Mouse (Mus musculus) urinary bladder, postnatal 10 days (tissue): ENCODE measurements around the gene Rsph3a.
"Not testable (repeated sequence)": the region's sequence is repeated elsewhere in the genome, so short reads cannot be mapped to it uniquely, and the experiment has no call there.

Source experiments
- DNase-seq: peaks from one replicate; pipeline ENCODE4 v3.0.0; 2022; ENCODE audit warnings: low spot score

Gene Rsph3a

DNA sequence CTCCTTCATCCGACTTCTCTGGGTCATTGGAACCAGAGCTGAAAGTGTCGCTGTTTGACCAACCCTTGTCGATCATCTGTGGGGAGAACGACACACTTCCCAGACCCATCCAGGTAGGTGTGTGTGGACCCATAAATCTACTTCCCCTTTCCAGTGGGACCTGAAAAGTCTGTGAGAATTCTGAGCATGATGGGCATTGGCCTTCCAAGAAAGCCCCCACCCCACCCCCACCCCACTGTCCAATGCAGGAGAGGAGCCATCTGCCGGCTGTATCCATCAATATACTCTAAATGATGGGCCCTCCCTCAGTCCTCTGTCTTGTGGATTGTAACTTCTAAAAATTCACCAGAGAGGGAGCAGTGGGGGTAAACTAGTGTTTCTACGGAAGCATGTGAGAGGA, 16.8 kb upstream of the Rsph3a start:
- DNase-seq = no peak

DNA sequence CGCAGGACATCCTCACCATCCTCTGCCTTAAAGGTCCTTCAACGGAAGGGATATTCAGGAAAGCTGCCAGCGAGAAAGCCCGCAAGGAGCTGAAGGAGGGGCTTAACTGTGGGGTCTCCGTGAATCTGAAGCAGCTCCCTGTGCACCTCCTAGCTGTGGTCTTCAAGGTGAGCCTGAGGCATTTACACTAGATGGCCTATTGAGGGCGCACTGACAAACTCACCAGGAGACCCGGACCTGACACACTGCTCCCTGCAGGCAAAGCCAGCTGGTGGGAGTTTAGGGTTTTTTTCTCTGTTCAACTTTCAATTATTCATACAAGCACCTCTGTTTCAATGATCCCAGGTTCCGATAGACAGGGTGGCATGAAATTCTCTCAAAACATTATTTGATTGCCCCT, 16.1 kb upstream of the Rsph3a start:
- DNase-seq = no peak

DNA sequence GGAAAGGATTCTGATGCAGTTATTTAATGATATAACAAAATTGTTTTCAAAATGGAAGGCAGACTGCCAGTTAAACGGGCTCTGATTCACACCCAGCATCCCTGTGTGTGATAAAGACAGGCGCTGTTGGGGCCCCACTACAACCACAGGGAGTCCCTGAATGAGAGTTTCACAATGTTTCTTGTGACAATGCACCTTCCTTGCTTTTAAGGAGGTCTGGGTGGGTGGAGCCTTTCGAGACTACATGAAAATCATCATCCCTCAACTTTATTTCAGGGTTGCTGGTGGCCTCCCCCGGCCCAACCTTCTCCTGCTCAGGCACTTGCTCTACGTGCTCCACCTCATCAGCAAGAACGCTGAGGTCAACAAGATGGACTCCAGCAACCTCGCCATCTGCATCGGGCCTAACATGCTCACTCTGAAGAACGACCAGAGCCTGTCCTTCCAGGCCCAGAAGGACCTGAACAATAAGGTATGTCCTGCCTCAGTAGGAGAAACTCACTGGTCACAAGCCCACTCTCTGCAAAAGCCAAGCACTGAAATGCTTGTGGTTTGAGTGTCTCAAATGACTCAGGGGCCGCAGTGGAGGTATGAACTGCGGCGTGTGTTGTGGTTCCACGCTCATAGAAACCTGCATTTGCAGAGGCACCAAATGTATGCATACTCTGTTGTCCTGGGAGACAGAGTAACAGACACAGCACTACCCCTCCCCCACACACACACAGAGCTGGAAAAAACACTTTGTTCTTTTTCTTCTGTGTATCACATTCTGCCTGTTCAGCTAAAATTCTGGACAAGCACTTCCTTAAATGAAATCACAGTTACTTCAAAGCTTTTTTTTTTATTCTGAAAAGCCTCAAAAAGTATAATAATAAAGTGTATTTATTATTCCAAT, 14.1 kb upstream of the Rsph3a start:
- no peak for DNase-seq

DNA sequence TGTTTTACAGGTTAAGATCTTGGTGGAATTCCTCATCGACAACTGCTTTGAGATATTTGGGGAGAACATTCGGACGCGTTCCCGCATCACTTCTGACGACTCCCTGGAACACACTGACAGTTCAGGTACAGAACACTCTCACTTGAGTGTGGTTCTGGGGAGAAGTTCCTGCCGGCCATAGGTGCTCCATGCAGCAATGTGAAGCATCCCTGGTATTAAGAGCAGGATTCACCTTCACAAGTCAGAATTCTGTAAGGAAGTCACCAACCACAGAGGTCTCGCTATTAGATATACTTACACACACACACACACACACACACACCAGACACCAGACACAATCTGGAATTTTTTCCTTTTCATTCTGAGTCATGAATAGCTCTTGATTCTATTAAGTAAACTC, 13.3 kb upstream of the Rsph3a start:
- DNase-seq = not testable (repeated sequence)

DNA sequence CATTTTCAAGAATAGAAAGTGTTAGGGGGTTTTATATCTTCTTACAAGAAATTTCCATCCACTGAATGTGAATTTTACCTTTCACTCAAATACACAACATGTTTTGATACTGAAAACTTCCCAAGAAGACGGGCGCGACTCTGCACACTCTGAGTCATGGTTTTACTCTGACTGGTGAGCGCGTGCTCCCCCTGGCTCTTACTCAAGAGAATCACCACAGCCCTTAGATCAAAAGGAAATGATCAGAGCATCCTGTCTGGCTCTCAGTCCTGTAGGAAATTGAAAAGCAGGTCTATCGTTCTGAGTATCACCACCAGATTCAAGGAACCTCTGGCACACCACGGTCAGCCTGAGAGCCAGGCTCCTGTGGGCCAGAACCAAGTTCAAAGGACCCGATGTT, 5.8 kb upstream of the Rsph3a start:
- no peak for DNase-seq

DNA sequence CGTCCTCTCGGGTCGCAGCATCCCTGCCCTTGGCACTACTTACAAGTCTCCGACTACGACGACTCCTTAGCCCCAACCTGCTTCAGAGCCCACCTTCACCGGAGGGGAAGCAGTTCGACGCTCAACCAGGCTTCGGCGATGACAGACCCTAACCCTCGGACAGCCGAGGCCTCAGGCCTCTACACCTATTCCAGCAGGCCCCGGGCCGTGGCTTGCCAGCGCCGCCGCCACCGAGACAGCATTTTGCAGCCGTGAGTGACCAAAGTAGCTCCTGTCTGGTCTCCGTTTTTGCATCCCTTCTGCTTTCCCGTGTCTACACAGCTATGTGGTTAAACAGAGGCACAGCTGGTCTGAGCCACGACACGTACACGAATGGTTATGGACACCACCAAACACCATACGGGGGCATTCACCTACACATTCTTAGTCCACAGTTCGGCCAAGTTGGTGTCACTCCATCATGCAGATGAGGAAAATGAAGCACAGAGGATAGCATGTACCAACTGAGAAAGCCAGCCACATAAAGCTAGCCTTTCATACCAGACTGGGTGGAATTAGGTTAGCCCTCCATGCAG, 726 bp downstream of the Rsph3a start:
- DNase-seq = not testable (repeated sequence)

DNA sequence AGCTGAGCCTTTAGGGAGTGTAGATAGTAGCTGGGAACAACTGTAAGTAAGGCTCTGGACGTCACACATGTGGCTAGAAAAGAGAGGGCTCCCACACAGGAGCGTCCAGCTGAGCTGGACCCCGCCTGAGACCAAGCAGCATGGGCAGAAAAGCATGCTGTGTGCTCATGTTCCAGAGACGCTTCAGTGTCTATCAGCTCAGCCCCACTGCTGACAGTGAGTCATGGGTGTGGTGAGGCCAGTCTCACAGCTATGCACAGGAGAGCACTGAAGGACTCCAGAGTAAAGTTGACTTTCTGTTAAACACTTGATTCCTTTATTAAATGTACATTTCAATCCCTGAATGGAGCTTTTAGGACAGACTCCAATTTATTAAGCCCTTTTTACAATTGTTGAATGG, 5.9 kb downstream of the Rsph3a start:
- not testable (repeated sequence) for DNase-seq

DNA sequence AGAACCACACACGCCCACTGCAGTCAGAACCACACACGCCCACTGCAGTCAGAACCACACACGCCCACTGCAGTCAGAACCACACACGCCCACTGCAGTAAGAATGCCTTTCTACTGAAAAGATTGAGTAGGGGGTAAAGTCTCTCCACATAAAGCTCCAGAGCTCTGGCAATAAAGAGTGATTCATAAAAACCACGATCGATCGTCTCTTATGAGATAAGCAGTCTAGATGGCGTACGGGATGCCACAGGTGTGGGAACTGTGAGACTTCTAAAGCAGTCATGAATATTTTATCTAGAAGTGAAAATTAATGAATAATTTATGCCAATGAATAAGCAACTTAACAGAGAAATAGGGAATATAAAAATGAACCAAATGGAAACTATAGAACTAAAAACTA, 11.8 kb downstream of the Rsph3a start:
- DNase-seq = not testable (repeated sequence)

DNA sequence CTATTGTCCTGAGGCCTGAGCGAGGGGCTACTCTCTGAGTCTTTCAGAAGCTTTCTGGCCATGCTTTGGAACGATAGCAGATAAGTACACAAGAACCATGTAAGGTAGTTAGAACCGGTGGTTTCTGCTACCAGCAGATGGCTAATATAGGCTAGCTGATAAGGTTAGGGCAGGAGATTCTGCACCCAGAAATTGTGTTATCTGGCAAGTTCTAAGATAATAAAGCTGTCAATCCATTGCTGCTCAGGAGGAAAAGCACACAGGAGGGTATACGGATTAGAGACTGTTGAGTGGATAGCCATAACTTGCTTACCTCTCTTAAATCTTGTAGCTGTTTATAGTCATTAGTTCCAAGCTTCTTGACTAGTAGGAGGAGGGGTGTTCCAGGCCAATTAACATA, 17.9 kb downstream of the Rsph3a start:
- not testable (repeated sequence) for DNase-seq

DNA sequence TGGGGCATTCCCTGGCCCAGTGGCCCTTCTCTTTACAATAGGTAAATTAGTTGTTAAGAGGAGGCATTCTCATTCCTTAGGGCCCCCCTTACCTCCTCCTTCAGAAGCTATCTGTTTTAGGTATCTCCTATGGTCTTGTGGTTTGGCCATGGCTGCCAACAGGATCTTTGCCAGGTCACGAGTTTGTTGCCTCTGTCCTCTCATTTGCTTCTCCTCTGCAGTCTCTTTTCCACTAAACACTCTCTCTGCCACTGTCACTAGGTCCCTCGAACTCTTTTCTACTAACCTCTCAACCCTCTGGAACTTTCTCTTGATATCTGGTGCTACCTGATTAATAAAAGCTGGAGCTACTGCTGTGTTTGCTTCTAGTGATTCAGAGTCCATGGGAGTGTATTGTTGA, 19.0 kb downstream of the Rsph3a start:
- DNase-seq = not testable (repeated sequence)

DNA sequence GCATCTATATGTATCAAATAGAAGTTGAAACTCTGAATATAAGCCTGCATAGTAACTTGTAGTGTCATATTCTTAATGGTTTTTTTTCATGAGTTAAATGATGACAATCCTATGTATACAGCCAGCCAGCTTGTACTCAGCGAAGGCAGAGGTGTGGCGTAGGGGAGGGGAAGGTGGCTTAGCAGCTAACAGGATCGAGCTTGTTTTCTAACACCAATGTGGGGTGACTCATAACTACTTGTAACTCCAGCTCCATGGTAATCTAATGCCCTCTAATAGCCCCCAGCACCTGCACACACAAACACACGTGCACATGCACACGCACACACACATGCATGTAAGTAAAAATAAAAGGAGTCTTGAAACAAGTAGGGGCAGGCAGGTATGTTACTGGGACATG, 23.1 kb downstream of the Rsph3a start:
- DNase-seq = not testable (repeated sequence)

DNA sequence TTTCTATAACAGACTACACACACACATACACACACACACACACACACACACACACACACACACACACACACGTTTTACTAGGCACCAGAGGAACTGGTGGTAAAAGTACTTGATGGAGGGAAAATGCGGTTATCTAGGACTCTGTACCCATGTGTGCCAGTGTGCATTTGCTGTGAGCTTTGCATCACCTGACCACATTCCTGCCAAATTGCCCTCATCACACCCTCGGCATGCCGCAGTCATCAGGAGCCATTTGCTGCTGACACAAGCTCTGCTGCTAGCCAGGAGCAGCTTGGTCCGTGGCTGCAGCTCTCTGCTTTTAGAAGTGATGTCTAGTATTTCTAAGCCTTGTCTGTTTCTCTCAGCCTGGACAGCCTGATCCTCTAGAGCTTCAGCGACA, 24.4 kb downstream of the Rsph3a start:
- not testable (repeated sequence) for DNase-seq

DNA sequence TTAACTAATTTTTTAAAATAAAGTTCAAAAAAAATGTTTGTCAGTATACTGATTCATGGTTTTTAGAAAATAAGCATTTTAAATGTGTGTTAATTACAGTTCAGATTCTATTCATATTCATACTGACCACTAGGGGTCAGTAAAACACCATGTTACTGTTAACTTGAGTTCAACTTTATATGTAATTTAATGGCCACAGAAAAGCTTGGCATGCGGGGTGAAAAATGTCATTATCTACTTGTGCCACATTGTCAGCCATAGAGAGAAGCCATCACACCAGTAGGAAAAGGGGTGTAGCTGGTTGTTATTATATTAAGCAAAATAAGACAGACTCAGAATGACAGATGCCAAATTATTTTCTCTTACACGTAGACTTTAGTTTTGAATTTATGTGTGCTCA, 38.1 kb downstream of the Rsph3a start:
- DNase-seq = not testable (repeated sequence)

DNA sequence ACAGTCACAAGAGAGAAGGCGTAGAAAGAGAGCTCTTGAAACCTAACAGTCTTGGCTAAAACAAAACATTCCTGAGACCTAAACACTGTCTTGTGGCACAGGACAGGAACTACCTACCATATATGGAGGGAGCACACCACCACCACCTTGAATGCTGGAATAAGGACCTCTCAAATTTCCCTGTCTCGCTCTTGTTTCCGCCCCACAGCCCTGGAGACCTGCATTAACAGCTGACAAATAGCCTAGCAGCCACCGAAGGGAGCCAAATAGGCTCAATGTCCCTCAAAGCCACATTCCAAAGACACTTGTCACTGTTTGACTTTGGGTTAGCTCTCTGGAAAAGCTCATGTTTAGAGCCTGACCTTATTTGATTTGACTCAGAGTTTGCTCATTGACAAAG, 40.2 kb downstream of the Rsph3a start:
- not testable (repeated sequence) for DNase-seq

DNA sequence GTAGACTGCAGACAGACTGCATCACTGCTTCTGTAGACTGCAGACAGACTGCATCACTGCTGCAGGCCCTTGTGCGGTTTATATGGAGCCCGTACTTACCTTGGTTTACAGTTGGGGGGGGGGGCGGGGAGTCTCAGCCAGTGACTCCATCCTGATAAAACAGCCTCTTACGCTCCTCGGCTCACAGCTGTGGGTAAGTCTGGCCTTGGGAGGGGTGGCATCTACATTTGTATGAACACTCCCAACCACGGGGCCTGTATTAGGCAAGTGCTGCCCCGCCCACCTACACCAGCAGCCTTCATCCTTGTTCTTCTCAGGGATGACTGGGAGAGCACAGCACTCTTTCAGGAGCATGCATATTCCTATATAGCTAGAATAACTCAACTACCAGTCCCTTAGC, 41.6 kb downstream of the Rsph3a start:
- DNase-seq = not testable (repeated sequence)

DNA sequence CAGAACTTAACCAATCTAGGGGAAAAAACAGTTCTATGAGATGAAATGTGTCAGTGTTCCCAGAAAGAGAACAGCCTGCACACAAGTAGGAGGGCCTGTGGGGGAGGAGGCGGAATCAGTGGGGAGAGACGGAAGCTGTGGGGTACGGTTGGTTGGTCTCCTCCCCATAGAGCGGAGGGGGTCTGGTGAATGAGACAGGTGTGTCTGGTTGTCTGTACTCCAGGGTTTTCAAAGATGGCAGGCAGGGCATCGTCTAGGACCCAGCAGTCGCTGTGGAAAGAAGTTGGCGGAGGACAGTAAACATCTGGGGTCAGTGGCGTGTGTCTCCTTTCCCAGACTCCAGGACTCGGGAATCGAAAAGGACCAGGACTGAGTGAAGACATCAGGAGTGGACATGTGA, 57.8 kb downstream of the Rsph3a start:
- DNase-seq = not testable (repeated sequence)

DNA sequence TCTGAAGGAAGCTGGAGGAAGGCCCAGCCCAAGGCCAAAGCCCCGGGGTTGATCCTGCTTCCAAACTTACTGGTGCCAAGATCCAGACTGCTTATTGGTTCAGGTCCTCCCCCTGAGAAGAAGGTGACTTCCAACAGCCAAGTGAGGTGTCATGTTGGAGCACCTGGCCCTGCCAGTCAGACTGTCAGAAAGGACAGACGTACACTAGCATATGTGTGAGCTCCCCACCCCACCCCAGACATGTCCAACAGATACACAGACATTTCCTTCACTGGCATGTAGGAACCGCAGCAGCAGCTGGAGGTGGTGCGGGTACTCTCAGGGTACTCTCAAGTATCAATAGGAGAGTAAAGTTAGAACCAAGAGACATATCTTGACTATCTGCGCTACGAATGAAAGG, 61.4 kb downstream of the Rsph3a start:
- DNase-seq = not testable (repeated sequence)

DNA sequence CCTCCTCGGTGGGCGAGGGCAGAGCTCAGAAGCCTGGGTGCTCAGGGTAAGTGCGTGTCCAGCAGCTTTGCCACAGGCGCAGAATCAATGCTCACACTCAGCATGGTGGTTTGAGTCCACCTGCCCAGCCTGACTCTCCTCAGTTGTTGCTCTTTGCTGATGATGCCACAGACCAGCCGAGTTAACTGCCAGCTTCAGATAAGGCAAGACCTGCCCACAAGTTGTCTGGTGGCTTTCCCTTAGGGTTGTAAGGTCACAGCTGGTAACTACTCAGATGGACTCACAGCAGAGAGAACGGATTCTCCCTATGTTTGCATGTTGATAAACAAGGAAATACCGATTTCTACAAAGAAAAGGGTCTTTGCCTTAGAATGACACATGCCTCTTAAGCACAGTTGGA, 64.2 kb downstream of the Rsph3a start:
- DNase-seq = not testable (repeated sequence)

DNA sequence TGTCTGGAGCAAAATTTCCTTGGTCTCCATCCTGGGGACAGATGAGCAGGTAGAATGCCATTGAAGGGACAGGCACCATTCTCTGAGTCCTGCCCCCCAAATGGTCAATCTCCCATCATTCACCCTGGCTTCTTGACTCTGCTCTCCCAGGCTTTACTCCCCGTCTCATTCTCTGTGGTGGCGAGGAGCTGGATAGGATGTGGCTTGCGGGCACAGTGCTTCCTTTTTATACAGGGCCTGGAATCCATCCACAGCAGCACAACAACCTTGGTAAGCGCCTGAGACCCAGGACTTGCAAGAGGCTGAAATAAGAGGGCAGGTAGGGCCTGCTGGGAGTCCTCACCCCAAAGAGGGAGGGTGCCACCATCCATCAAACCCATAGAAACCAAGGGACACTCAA, 68.6 kb downstream of the Rsph3a start:
- DNase-seq = not testable (repeated sequence)

DNA sequence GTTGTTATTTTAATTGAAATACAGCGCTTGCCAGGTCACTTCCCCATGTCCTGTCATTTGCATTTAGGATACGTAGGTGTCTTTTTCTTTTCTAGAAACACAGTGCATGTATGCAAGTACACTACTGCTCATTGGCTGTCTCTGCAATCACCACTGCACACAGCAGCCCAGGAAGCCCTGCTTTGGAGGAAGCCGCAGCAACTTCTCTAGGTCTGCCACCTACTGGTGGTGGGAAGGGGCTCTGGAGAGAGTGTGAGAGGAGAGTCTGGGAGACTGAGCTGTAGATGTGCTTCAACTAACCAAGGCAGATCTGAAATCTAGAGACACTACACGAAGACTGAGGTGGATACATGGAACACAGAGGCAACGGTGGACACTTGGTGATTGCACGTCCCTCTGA, 77.3 kb downstream of the Rsph3a start:
- not testable (repeated sequence) for DNase-seq

DNA sequence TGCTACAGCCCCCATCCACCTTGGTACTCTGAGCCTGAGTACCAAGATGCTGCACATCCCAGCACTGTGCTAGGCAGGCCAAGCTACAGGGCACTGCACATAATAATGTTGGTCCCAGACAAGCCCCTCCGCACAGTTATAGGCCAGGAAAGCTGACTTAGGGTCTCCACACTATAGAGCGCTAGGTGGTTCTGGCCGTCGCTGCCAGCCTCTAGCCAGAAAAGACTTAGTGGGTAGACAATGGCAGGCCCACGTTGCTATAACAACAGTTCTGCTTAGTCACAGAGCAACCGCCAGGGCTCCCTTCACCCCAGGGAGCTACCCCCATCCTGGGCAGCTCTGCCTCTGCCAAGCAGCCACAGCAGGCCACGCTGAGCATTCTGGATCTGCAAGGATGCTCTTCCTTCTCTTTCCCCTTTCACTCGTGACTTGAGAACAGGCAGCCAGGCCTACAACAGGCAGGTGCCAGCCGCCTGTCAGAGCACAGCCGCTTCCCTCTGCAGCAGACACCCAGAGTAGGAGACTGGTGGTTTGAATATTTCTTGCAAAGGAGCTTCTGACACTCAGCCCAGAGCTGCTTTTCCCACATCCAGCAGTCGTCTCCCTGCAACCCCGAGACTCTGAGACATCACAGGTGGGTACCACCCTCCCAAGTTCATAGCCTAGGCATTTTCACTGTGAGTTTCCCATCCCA, 82.2 kb downstream of the Rsph3a start:
- not testable (repeated sequence) for DNase-seq
